Mouse (Mus musculus): Measurements from ENCODE around the gene Sema7a. TPM values are rescaled to one million over a fixed set of nuclear protein-coding genes. Genes with fewer than 3 reads are reported as not detected.

The Sema7a gene
- total RNA-seq, 1 experiment = 7.5 TPM

GRCm38 (mm10) chr9:57954962-57955744 lies 15.2 kb downstream of the Sema7a start:
- H3K9me3 ChIP-seq (ENCODE audit: control insufficient read depth, insufficient read depth, low read depth, low read length) = no peaks in the 10 kb centered on the region
- no peak for TF ChIP-seq ZC3H11A (IDR thresholded peaks at IDR 0.05; ENCODE audit: borderline replicate concordance, low read depth, low read length)
- no peak for TF ChIP-seq CHD2 (IDR thresholded peaks at IDR 0.05; ENCODE audit: low read depth, low read length)
- no peak for TF ChIP-seq ZNF384 (IDR thresholded peaks at IDR 0.05; ENCODE audit: low read depth, low read length)
- no peak for TF ChIP-seq MAFK (IDR thresholded peaks at IDR 0.05; ENCODE audit: insufficient read depth, low read depth, low read length)
- no peak for TF ChIP-seq HCFC1 (IDR thresholded peaks at IDR 0.05; ENCODE audit: borderline replicate concordance, insufficient read depth, low read length)
- H3K9ac ChIP-seq (ENCODE audit: insufficient read depth, low read depth, low read length, poor library complexity, severe bottlenecking) = no peak overlapping the region
- no peak for DNase-seq (ENCODE audit: low read depth, low spot score)
- in situ Hi-C loops (cut with MboI; ENCODE audit: low sequenced_read_pairs in 2 of 2, unreplicated experiment in 2 of 2) = no loop called here
- H3K36me3 ChIP-seq (ENCODE audit: control insufficient read depth, insufficient read depth, low read length, poor library complexity, severe bottlenecking) = no peaks in the 10 kb centered on the region
- H3K27ac ChIP-seq (ENCODE audit: insufficient read depth, low read depth, low read length, poor library complexity, severe bottlenecking) = no peak overlapping the region
- no peak overlapping the region for H3K4me3 ChIP-seq (ENCODE audit: insufficient read depth in 1 of 2, low read depth in 1 of 2, low read length in 2 of 2, poor library complexity in 1 of 2, severe bottlenecking in 1 of 2)
- H3K4me1 ChIP-seq (ENCODE audit: control insufficient read depth in 2 of 2, insufficient read depth in 2 of 2, low read length in 2 of 2, poor library complexity in 1 of 2) = no peaks in the 10 kb centered on the region

GRCm38 (mm10) chr9:57955764-57956163 lies 15.9 kb downstream of the Sema7a start:
- H3K27ac ChIP-seq (ENCODE audit: insufficient read depth, low read depth, low read length, poor library complexity, severe bottlenecking) = no peak overlapping the region
- no peak overlapping the region for H3K4me3 ChIP-seq (ENCODE audit: insufficient read depth in 1 of 2, low read depth in 1 of 2, low read length in 2 of 2, poor library complexity in 1 of 2, severe bottlenecking in 1 of 2)
- no peaks in the 10 kb centered on the region for H3K36me3 ChIP-seq (ENCODE audit: control insufficient read depth, insufficient read depth, low read length, poor library complexity, severe bottlenecking)
- in situ Hi-C loops (cut with MboI; ENCODE audit: low sequenced_read_pairs in 2 of 2, unreplicated experiment in 2 of 2) = no loop called here
- H3K9me3 ChIP-seq (ENCODE audit: control insufficient read depth, insufficient read depth, low read depth, low read length) = no peaks in the 10 kb centered on the region
- no peak for DNase-seq (ENCODE audit: low read depth, low spot score)
- no peak overlapping the region for H3K9ac ChIP-seq (ENCODE audit: insufficient read depth, low read depth, low read length, poor library complexity, severe bottlenecking)
- no peak for TF ChIP-seq HCFC1 (IDR thresholded peaks at IDR 0.05; ENCODE audit: borderline replicate concordance, insufficient read depth, low read length)
- no peak for TF ChIP-seq CHD2 (IDR thresholded peaks at IDR 0.05; ENCODE audit: low read depth, low read length)
- no peak for TF ChIP-seq ZC3H11A (IDR thresholded peaks at IDR 0.05; ENCODE audit: borderline replicate concordance, low read depth, low read length)
- no peak for TF ChIP-seq ZNF384 (IDR thresholded peaks at IDR 0.05; ENCODE audit: low read depth, low read length)
- no peak for TF ChIP-seq MAFK (IDR thresholded peaks at IDR 0.05; ENCODE audit: insufficient read depth, low read depth, low read length)
- no peaks in the 10 kb centered on the region for H3K4me1 ChIP-seq (ENCODE audit: control insufficient read depth in 2 of 2, insufficient read depth in 2 of 2, low read length in 2 of 2, poor library complexity in 1 of 2)

- Histone ChIP-seq H3K4me1 (ENCODE audit: control insufficient read depth in 2 of 2, insufficient read depth in 2 of 2, low read length in 2 of 2, poor library complexity in 1 of 2) (no peaks in the 10 kb centered on the region; a peak in 1 of 4 replicates), H3K9me3 (ENCODE audit: control insufficient read depth, insufficient read depth, low read depth, low read length) (no peaks in the 10 kb centered on the region), H3K9ac (ENCODE audit: insufficient read depth, low read depth, low read length, poor library complexity, severe bottlenecking) (no peak overlapping the region), H3K27ac (ENCODE audit: insufficient read depth, low read depth, low read length, poor library complexity, severe bottlenecking) (no peak overlapping the region), H3K36me3 (ENCODE audit: control insufficient read depth, insufficient read depth, low read length, poor library complexity, severe bottlenecking) (no peaks in the 10 kb centered on the region), H3K4me3 (ENCODE audit: insufficient read depth in 1 of 2, low read depth in 1 of 2, low read length in 2 of 2, poor library complexity in 1 of 2, severe bottlenecking in 1 of 2) (no peak overlapping the region)
- DNase-seq (ENCODE audit: low read depth, low spot score) = no peak
- TF ChIP-seq MAFK (IDR thresholded peaks at IDR 0.05; ENCODE audit: insufficient read depth, low read depth, low read length) = no peak
- no peak for TF ChIP-seq CHD2 (IDR thresholded peaks at IDR 0.05; ENCODE audit: low read depth, low read length)
- TF ChIP-seq HCFC1 (IDR thresholded peaks at IDR 0.05; ENCODE audit: borderline replicate concordance, insufficient read depth, low read length) = no peak
- TF ChIP-seq ZC3H11A (IDR thresholded peaks at IDR 0.05; ENCODE audit: borderline replicate concordance, low read depth, low read length) = no peak
- TF ChIP-seq ZNF384 (IDR thresholded peaks at IDR 0.05; ENCODE audit: low read depth, low read length) = no peak
- in situ Hi-C loops (cut with MboI; ENCODE audit: low sequenced_read_pairs in 2 of 2, unreplicated experiment in 2 of 2) = no loop called here
Measured at GRCm38 (mm10) chr9:57956196-57956837, 16.4 kb downstream of the Sema7a start.

GRCm38 (mm10) chr9:57956838-57957236 lies 16.9 kb downstream of the Sema7a start:
- TF ChIP-seq HCFC1 (IDR thresholded peaks at IDR 0.05; ENCODE audit: borderline replicate concordance, insufficient read depth, low read length) (no peak), ZC3H11A (IDR thresholded peaks at IDR 0.05; ENCODE audit: borderline replicate concordance, low read depth, low read length) (no peak), ZNF384 (IDR thresholded peaks at IDR 0.05; ENCODE audit: low read depth, low read length) (no peak), CHD2 (IDR thresholded peaks at IDR 0.05; ENCODE audit: low read depth, low read length) (no peak), MAFK (IDR thresholded peaks at IDR 0.05; ENCODE audit: insufficient read depth, low read depth, low read length) (no peak)
- no peak overlapping the region for H3K9ac ChIP-seq (ENCODE audit: insufficient read depth, low read depth, low read length, poor library complexity, severe bottlenecking)
- no peaks in the 10 kb centered on the region; a peak in 1 of 4 replicates for H3K4me1 ChIP-seq (ENCODE audit: control insufficient read depth in 2 of 2, insufficient read depth in 2 of 2, low read length in 2 of 2, poor library complexity in 1 of 2)
- H3K9me3 ChIP-seq (ENCODE audit: control insufficient read depth, insufficient read depth, low read depth, low read length) = no peaks in the 10 kb centered on the region
- H3K27ac ChIP-seq (ENCODE audit: insufficient read depth, low read depth, low read length, poor library complexity, severe bottlenecking) = no peak overlapping the region
- no peaks in the 10 kb centered on the region for H3K36me3 ChIP-seq (ENCODE audit: control insufficient read depth, insufficient read depth, low read length, poor library complexity, severe bottlenecking)
- no peak overlapping the region for H3K4me3 ChIP-seq (ENCODE audit: insufficient read depth in 1 of 2, low read depth in 1 of 2, low read length in 2 of 2, poor library complexity in 1 of 2, severe bottlenecking in 1 of 2)
- DNase-seq (ENCODE audit: low read depth, low spot score) = no peak
- in situ Hi-C loops (cut with MboI; ENCODE audit: low sequenced_read_pairs in 2 of 2, unreplicated experiment in 2 of 2) = no loop called here

Data from ES-E14 (cell line).